Mouse (Mus musculus): ENCODE data around the gene Txndc5. TPM values are rescaled to one million over a fixed set of nuclear protein-coding genes. Genes with fewer than 3 reads are reported as not detected.

The Txndc5 gene
- polyA plus RNA-seq, 1 experiment from 2014 or later = 118 TPM

GRCm38 (mm10) chr13:38516582-38516981 lies 12.0 kb downstream of the Txndc5 start:
- Histone ChIP-seq H3K9ac (ENCODE audit: low read depth, low read length) (no peak overlapping the region), H3K9me3 (ENCODE audit: control insufficient read depth, low read length) (no peaks in the 10 kb centered on the region), H3K4me3 (ENCODE audit: low read depth, low read length) (no peak overlapping the region), H3K4me1 (replicated peaks; ENCODE audit: control insufficient read depth, insufficient read depth, low read length) (no peaks in the 10 kb centered on the region), H3K27ac (ENCODE audit: low read depth, low read length) (no peak overlapping the region), H3K36me3 (ENCODE audit: control insufficient read depth, insufficient read depth, low read length) (no peaks in the 10 kb centered on the region), H3K27me3 (ENCODE audit: control insufficient read depth, insufficient read depth, low read length) (no peaks in the 10 kb centered on the region), H3K4me2 (replicated peaks; ENCODE audit: low read depth, low read length) (no peak overlapping the region)
- ATAC-seq (ENCODE audit: low FRiP score) = no peak
- no peak for DNase-seq (ENCODE audit: low spot score)
- 96% methylated on average over 11 of the region's 11 CpGs for WGBS

GRCm38 (mm10) chr13:38515845-38516244 lies 12.8 kb downstream of the Txndc5 start:
- Histone ChIP-seq H3K4me2 (replicated peaks; ENCODE audit: low read depth, low read length) (no peak overlapping the region), H3K9me3 (ENCODE audit: control insufficient read depth, low read length) (no peaks in the 10 kb centered on the region), H3K27me3 (ENCODE audit: control insufficient read depth, insufficient read depth, low read length) (no peaks in the 10 kb centered on the region), H3K4me3 (ENCODE audit: low read depth, low read length) (no peak overlapping the region), H3K9ac (ENCODE audit: low read depth, low read length) (no peak overlapping the region), H3K36me3 (ENCODE audit: control insufficient read depth, insufficient read depth, low read length) (no peaks in the 10 kb centered on the region), H3K27ac (ENCODE audit: low read depth, low read length) (no peak overlapping the region), H3K4me1 (replicated peaks; ENCODE audit: control insufficient read depth, insufficient read depth, low read length) (no peaks in the 10 kb centered on the region)
- DNase-seq (ENCODE audit: low spot score) (no peak), ATAC-seq (ENCODE audit: low FRiP score) (no peak)
- 84% methylated on average over 3 of the region's 3 CpGs for WGBS

GRCm38 (mm10) chr13:38515431-38515830 lies 13.2 kb downstream of the Txndc5 start:
- H3K4me1 ChIP-seq (replicated peaks; ENCODE audit: control insufficient read depth, insufficient read depth, low read length) = no peaks in the 10 kb centered on the region
- ATAC-seq (ENCODE audit: low FRiP score) (no peak), DNase-seq (ENCODE audit: low spot score) (no peak)
- no peaks in the 10 kb centered on the region for H3K36me3 ChIP-seq (ENCODE audit: control insufficient read depth, insufficient read depth, low read length)
- H3K4me2 ChIP-seq (replicated peaks; ENCODE audit: low read depth, low read length) = no peak overlapping the region
- no peaks in the 10 kb centered on the region for H3K9me3 ChIP-seq (ENCODE audit: control insufficient read depth, low read length)
- no peaks in the 10 kb centered on the region for H3K27me3 ChIP-seq (ENCODE audit: control insufficient read depth, insufficient read depth, low read length)
- 92% methylated on average over 2 of the region's 2 CpGs for WGBS
- H3K9ac ChIP-seq (ENCODE audit: low read depth, low read length) = no peak overlapping the region
- H3K4me3 ChIP-seq (ENCODE audit: low read depth, low read length) = no peak overlapping the region
- H3K27ac ChIP-seq (ENCODE audit: low read depth, low read length) = no peak overlapping the region

- Histone ChIP-seq H3K27me3 (ENCODE audit: control insufficient read depth, insufficient read depth, low read length) (no peaks in the 10 kb centered on the region), H3K9ac (ENCODE audit: low read depth, low read length) (no peak overlapping the region), H3K9me3 (ENCODE audit: control insufficient read depth, low read length) (no peaks in the 10 kb centered on the region), H3K4me2 (replicated peaks; ENCODE audit: low read depth, low read length) (no peak overlapping the region), H3K36me3 (ENCODE audit: control insufficient read depth, insufficient read depth, low read length) (no peaks in the 10 kb centered on the region), H3K4me1 (replicated peaks; ENCODE audit: control insufficient read depth, insufficient read depth, low read length) (no peaks in the 10 kb centered on the region), H3K4me3 (ENCODE audit: low read depth, low read length) (no peak overlapping the region), H3K27ac (ENCODE audit: low read depth, low read length) (no peak overlapping the region)
- no peak for DNase-seq (ENCODE audit: low spot score)
- ATAC-seq (ENCODE audit: low FRiP score) = no peak
- WGBS = 94% methylated on average over 7 of the region's 7 CpGs
Observed at GRCm38 (mm10) chr13:38513921-38514320, 14.7 kb downstream of the Txndc5 start.

GRCm38 (mm10) chr13:38511979-38512378 lies 16.6 kb downstream of the Txndc5 start:
- Histone ChIP-seq H3K4me1 (replicated peaks; ENCODE audit: control insufficient read depth, insufficient read depth, low read length) (no peaks in the 10 kb centered on the region), H3K4me2 (replicated peaks; ENCODE audit: low read depth, low read length) (no peak overlapping the region), H3K27ac (ENCODE audit: low read depth, low read length) (no peak overlapping the region), H3K9me3 (ENCODE audit: control insufficient read depth, low read length) (no peaks in the 10 kb centered on the region), H3K9ac (ENCODE audit: low read depth, low read length) (no peak overlapping the region), H3K27me3 (ENCODE audit: control insufficient read depth, insufficient read depth, low read length) (no peaks in the 10 kb centered on the region), H3K36me3 (ENCODE audit: control insufficient read depth, insufficient read depth, low read length) (no peaks in the 10 kb centered on the region), H3K4me3 (ENCODE audit: low read depth, low read length) (no peak overlapping the region)
- 93% methylated on average over 10 of the region's 10 CpGs for WGBS
- no peak for DNase-seq (ENCODE audit: low spot score)
- no peak for ATAC-seq (ENCODE audit: low FRiP score)

GRCm38 (mm10) chr13:38509681-38510341 lies 18.8 kb downstream of the Txndc5 start:
- Histone ChIP-seq H3K36me3 (ENCODE audit: control insufficient read depth, insufficient read depth, low read length) (no peaks in the 10 kb centered on the region), H3K9me3 (ENCODE audit: control insufficient read depth, low read length) (no peaks in the 10 kb centered on the region), H3K4me3 (ENCODE audit: low read depth, low read length) (no peak overlapping the region), H3K27me3 (ENCODE audit: control insufficient read depth, insufficient read depth, low read length) (no peaks in the 10 kb centered on the region), H3K4me2 (replicated peaks; ENCODE audit: low read depth, low read length) (no peak overlapping the region), H3K9ac (ENCODE audit: low read depth, low read length) (no peak overlapping the region), H3K27ac (ENCODE audit: low read depth, low read length) (no peak overlapping the region), H3K4me1 (replicated peaks; ENCODE audit: control insufficient read depth, insufficient read depth, low read length) (no peaks in the 10 kb centered on the region)
- ATAC-seq (ENCODE audit: low FRiP score) = no peak
- WGBS = 91% methylated on average over 8 of the region's 8 CpGs
- DNase-seq (ENCODE audit: low spot score) = no peak

GRCm38 (mm10) chr13:38506936-38507335 lies 21.7 kb downstream of the Txndc5 start:
- no peak for ATAC-seq (ENCODE audit: low FRiP score)
- H3K4me2 ChIP-seq (replicated peaks; ENCODE audit: low read depth, low read length) = no peak overlapping the region
- no peaks in the 10 kb centered on the region for H3K4me1 ChIP-seq (replicated peaks; ENCODE audit: control insufficient read depth, insufficient read depth, low read length)
- no peaks in the 10 kb centered on the region for H3K27me3 ChIP-seq (ENCODE audit: control insufficient read depth, insufficient read depth, low read length)
- H3K9me3 ChIP-seq (ENCODE audit: control insufficient read depth, low read length) = no peaks in the 10 kb centered on the region
- WGBS = 92% methylated on average over 10 of the region's 10 CpGs
- no peak overlapping the region for H3K27ac ChIP-seq (ENCODE audit: low read depth, low read length)
- H3K36me3 ChIP-seq (ENCODE audit: control insufficient read depth, insufficient read depth, low read length) = no peaks in the 10 kb centered on the region
- no peak overlapping the region for H3K9ac ChIP-seq (ENCODE audit: low read depth, low read length)
- no peak for DNase-seq (ENCODE audit: low spot score)
- H3K4me3 ChIP-seq (ENCODE audit: low read depth, low read length) = no peak overlapping the region

- WGBS = 90% methylated on average over 8 of the region's 8 CpGs
- Histone ChIP-seq H3K27me3 (ENCODE audit: control insufficient read depth, insufficient read depth, low read length) (no peaks in the 10 kb centered on the region), H3K4me2 (replicated peaks; ENCODE audit: low read depth, low read length) (no peak overlapping the region), H3K9me3 (ENCODE audit: control insufficient read depth, low read length) (no peaks in the 10 kb centered on the region), H3K4me3 (ENCODE audit: low read depth, low read length) (no peak overlapping the region), H3K27ac (ENCODE audit: low read depth, low read length) (no peak overlapping the region), H3K4me1 (replicated peaks; ENCODE audit: control insufficient read depth, insufficient read depth, low read length) (no peaks in the 10 kb centered on the region), H3K36me3 (ENCODE audit: control insufficient read depth, insufficient read depth, low read length) (no peaks in the 10 kb centered on the region), H3K9ac (ENCODE audit: low read depth, low read length) (no peak overlapping the region)
- ATAC-seq (ENCODE audit: low FRiP score) (no peak), DNase-seq (ENCODE audit: low spot score) (peak; percentile 45)
Observed at GRCm38 (mm10) chr13:38506320-38506719, 22.3 kb downstream of the Txndc5 start.

- no peaks in the 10 kb centered on the region for H3K9me3 ChIP-seq (ENCODE audit: control insufficient read depth, low read length)
- H3K4me2 ChIP-seq (replicated peaks; ENCODE audit: low read depth, low read length) = no peak overlapping the region
- H3K4me3 ChIP-seq (ENCODE audit: low read depth, low read length) = no peak overlapping the region
- peak; percentile 27 for DNase-seq (ENCODE audit: low spot score)
- no peaks in the 10 kb centered on the region for H3K36me3 ChIP-seq (ENCODE audit: control insufficient read depth, insufficient read depth, low read length)
- H3K27me3 ChIP-seq (ENCODE audit: control insufficient read depth, insufficient read depth, low read length) = no peaks in the 10 kb centered on the region
- H3K27ac ChIP-seq (ENCODE audit: low read depth, low read length) = no peak overlapping the region
- no peak for ATAC-seq (ENCODE audit: low FRiP score)
- no peak overlapping the region for H3K9ac ChIP-seq (ENCODE audit: low read depth, low read length)
- no peaks in the 10 kb centered on the region for H3K4me1 ChIP-seq (replicated peaks; ENCODE audit: control insufficient read depth, insufficient read depth, low read length)
- WGBS = 87% methylated on average over 14 of the region's 14 CpGs
Observed at GRCm38 (mm10) chr13:38503137-38503849, 25.3 kb downstream of the Txndc5 start.

All from hindbrain, embryonic 11.5 days (tissue).